Mouse (Mus musculus) midbrain, embryonic 15.5 days (tissue): ENCODE results near the gene Uqcrq. TPM values are rescaled to one million over a fixed set of nuclear protein-coding genes. Genes with fewer than 3 reads are reported as not detected.

ENCODE experiments used
- ATAC-seq: fragments of 200-750 bp; cut with Nextera tagmentation; replicated peaks from 2 replicates; pipeline ENCODE4 v1.8.0; 2017; ENCODE audit warnings: moderate TSS enrichment
- H3K27ac ChIP-seq: fragments of 300-500 bp; sonication (generic); 2 replicates; pipeline ENCODE4 v1.5.1; 2015; ENCODE audit warnings: mild to moderate bottlenecking, inconsistent platforms
- H3K27me3 ChIP-seq: fragments of 300-500 bp; sonication (generic); replicated peaks from 2 replicates; pipeline ENCODE4 v1.6.1; 2015; ENCODE audit warnings: inconsistent platforms
- H3K36me3 ChIP-seq: fragments of 300-500 bp; sonication (generic); replicated peaks from 2 replicates; pipeline ENCODE4 v1.6.1; 2015; ENCODE audit warnings: inconsistent platforms
- H3K4me1 ChIP-seq: fragments of 300-500 bp; sonication (generic); 2 replicates; pipeline ENCODE4 v1.6.1; 2015; ENCODE audit warnings: inconsistent platforms
- H3K4me2 ChIP-seq: fragments of 300-500 bp; sonication (generic); 2 replicates; pipeline ENCODE4 v1.6.1; 2015; ENCODE audit warnings: inconsistent platforms, mild to moderate bottlenecking, moderate library complexity
- H3K4me3 ChIP-seq: fragments of 300-500 bp; sonication (generic); 2 replicates; pipeline ENCODE4 v1.5.1; 2015; ENCODE audit warnings: mild to moderate bottlenecking, inconsistent platforms
- H3K9ac ChIP-seq: fragments of 300-500 bp; sonication (generic); 2 replicates; pipeline ENCODE4 v1.6.1; 2015; ENCODE audit warnings: mild to moderate bottlenecking, inconsistent platforms
- H3K9me3 ChIP-seq: fragments of 300-500 bp; sonication (generic); 2 replicates; pipeline ENCODE4 v1.6.1; 2016; ENCODE audit warnings: inconsistent platforms
- WGBS: fragments of 180-500 bp; shearing (Covaris S2); methylation state at CpG from one replicate; pipeline ENCODE4 v1.1.7; 2015; ENCODE audit warnings: mixed read lengths; 5-methylcytosine and 5-hydroxymethylcytosine counted together
- polyA plus RNA-seq: library from polyadenylated mRNA; unstranded; fragments of >200 nt; fragmentation: Nextera tagmentation; extraction: Ambion mirVana; gene quantifications from 2 replicates; pipeline ENCODE4 v1.2.1, GENCODE M21; 2015

Uqcrq gene
- polyA plus RNA-seq, 1 experiment from 2014 or later: 649 TPM

DNA sequence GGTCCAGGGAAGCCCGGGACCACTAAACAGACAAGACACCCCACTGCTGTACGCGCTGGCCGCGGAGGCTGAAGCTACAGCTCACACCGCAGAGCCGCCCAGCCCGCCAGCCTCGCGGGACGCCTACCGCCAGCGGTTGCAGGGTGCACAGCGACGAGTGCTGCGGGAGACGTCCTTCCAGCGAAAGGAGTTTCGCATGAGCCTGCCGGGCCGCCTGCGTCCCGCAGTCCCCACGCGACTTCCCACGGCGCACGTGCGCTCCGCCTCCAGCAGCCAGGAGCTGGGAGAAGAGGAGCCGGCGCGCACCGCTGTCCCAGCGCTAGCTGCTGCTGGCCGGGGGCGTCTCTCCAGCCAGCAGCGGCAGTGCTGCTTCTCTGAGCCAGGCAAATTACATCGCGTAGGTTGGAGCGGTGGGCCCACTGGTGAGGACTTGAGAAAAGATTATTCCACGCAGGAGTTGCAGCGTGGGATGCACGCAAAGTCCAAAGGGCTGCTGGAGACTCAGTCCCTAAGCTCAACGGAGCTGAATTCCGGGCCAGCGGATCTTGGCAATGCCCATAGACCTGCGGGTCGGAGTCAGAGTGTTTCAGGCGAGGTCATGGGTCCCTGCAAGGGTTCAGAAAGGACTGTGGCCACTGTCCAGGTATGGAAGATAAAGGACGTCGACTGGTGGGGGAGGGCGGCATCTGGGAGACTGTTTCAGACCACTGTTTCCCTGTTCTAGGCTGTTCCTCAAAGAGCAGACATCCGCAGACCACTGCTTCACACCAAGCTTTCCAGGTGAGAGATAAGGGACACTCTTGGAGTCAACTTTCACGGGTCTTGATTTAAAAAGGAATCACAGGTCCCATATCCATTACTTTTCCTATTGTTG lies 33.2 kb upstream of the Uqcrq start:
- Histone ChIP-seq H3K9me3 (peaks cover 3% of the 10 kb centered on the region; the same call in 1 of the 2 replicates), H3K36me3 (no peaks in the 10 kb centered on the region), H3K4me3 (peak overlapping the region; percentile 38), H3K27ac (no peak overlapping the region), H3K27me3 (peaks cover 82% of the 10 kb centered on the region), H3K4me2 (peak overlapping the region; percentile 72), H3K9ac (peak overlapping the region; percentile 16; the same call in 1 of the 2 replicates), H3K4me1 (peaks cover 19% of the 10 kb centered on the region)
- WGBS: 5% methylated on average over 55 of the region's 55 CpGs
- peak; percentile 40 for ATAC-seq

DNA sequence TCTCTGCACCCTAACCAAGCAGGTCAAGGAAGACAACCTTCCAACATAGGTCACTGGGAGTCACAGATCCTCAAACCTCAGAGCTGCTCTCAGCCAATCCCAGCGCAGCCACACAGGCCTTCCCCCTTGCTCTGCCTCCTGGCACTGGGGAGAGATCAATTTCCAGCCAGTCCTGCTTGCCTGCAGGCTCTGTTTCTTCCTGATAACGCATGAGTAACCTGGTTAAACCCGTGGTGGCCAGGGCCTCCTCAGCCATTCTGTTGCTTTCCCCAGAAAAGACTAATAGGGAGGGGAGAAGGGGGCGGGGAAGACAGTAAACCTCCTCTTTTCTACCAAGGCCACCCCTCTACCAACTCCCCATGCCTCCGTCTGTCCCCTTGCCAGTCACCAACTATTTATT lies 31.1 kb upstream of the Uqcrq start:
- H3K36me3 ChIP-seq: no peaks in the 10 kb centered on the region
- WGBS: 19% methylated on average over 5 of the region's 5 CpGs
- H3K4me3 ChIP-seq: no peak overlapping the region
- peaks cover 26% of the 10 kb centered on the region for H3K4me1 ChIP-seq
- peaks cover 84% of the 10 kb centered on the region for H3K27me3 ChIP-seq
- H3K9ac ChIP-seq: no peak overlapping the region
- no peak overlapping the region for H3K4me2 ChIP-seq
- H3K9me3 ChIP-seq: peaks cover 3% of the 10 kb centered on the region; the same call in 1 of the 2 replicates
- no peak for ATAC-seq
- H3K27ac ChIP-seq: no peak overlapping the region

DNA sequence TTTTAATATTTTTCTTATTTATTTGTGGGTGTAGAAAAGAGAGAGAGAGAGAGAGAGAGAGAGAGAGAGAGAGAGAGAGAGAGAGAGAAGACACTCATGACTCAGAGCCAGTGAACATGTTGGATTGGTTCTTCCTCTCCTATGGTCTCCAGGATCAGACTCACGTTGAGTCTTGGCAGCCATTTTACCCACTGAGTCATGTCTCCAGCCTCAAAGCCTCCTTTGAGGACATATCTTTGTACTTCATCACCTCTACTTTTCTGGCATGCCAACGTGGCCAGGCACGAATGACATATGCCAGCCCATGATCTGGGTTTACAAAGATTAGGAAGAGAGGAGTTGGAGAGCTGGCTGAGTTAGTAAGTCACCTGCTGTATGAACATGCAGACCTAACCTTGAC lies 29.6 kb upstream of the Uqcrq start:
- Histone ChIP-seq H3K4me1 (peaks cover 21% of the 10 kb centered on the region), H3K27me3 (peaks cover 85% of the 10 kb centered on the region), H3K36me3 (no peaks in the 10 kb centered on the region), H3K27ac (no peak overlapping the region), H3K4me3 (no peak overlapping the region), H3K9ac (no peak overlapping the region), H3K4me2 (no peak overlapping the region), H3K9me3 (peaks cover 3% of the 10 kb centered on the region; the same call in 1 of the 2 replicates)
- 83% methylated on average over 3 of the region's 3 CpGs for WGBS
- no peak for ATAC-seq

DNA sequence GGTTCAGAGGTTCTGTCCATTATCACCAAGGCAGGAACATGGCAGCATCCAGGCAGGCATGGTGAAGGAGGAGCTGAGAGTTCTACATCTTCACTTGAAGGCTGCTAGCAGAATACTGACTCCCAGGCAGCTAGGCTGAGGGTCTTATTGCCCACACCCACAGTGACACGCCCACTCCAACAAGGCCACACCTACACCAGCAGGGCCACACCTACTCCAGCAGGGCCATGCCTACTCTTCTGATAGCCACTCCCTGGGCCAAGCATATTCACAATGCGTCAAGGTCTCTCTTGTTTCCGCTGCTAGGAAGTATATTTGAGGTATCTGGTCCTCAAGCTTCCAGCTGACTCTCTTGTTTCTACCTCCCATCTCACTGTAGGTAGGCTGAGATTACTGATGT lies 28.4 kb upstream of the Uqcrq start:
- Histone ChIP-seq H3K4me2 (no peak overlapping the region), H3K4me3 (no peak overlapping the region), H3K36me3 (no peaks in the 10 kb centered on the region), H3K9ac (no peak overlapping the region), H3K9me3 (no peaks in the 10 kb centered on the region), H3K4me1 (peaks cover 20% of the 10 kb centered on the region), H3K27ac (no peak overlapping the region), H3K27me3 (peaks cover 76% of the 10 kb centered on the region)
- 70% methylated on average over 3 of the region's 3 CpGs for WGBS
- ATAC-seq: no peak

DNA sequence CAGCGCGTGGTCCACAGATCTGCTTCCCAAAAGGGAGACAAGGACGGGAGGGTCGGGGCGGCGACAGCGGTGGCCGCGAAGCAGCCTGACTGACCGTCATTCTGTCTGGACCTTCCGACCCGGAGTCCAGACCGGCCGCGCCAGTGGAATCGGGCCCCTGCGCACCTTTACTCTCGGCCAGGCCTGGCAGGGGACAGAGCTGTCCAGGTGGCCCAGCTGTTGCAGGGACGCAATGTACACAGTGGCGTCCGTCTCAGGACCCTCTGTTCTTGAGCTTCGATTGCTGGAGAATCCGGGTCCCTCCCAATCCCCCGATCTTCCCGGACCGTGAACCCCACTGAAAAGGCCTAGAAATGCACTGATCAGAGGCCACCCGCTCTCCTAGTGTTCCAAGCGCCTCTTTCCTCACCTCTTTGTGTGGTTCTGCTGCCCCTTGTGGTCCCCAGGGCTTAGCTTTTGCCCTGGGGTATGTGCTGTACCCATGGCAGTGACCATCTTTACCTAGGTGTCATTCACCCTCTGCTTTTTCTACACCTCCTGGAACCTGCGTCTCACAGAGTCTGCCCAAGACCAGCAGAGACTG lies 26.8 kb upstream of the Uqcrq start:
- no peak overlapping the region for H3K27ac ChIP-seq
- H3K4me3 ChIP-seq: peak overlapping the region; percentile 47
- H3K27me3 ChIP-seq: peaks cover 61% of the 10 kb centered on the region
- WGBS: 5% methylated on average over 29 of the region's 29 CpGs
- peak overlapping the region; percentile 80 for H3K4me2 ChIP-seq
- peak overlapping the region; percentile 40 for H3K9ac ChIP-seq
- no peak for ATAC-seq
- H3K4me1 ChIP-seq: peaks cover 11% of the 10 kb centered on the region
- no peaks in the 10 kb centered on the region for H3K9me3 ChIP-seq
- no peaks in the 10 kb centered on the region for H3K36me3 ChIP-seq

DNA sequence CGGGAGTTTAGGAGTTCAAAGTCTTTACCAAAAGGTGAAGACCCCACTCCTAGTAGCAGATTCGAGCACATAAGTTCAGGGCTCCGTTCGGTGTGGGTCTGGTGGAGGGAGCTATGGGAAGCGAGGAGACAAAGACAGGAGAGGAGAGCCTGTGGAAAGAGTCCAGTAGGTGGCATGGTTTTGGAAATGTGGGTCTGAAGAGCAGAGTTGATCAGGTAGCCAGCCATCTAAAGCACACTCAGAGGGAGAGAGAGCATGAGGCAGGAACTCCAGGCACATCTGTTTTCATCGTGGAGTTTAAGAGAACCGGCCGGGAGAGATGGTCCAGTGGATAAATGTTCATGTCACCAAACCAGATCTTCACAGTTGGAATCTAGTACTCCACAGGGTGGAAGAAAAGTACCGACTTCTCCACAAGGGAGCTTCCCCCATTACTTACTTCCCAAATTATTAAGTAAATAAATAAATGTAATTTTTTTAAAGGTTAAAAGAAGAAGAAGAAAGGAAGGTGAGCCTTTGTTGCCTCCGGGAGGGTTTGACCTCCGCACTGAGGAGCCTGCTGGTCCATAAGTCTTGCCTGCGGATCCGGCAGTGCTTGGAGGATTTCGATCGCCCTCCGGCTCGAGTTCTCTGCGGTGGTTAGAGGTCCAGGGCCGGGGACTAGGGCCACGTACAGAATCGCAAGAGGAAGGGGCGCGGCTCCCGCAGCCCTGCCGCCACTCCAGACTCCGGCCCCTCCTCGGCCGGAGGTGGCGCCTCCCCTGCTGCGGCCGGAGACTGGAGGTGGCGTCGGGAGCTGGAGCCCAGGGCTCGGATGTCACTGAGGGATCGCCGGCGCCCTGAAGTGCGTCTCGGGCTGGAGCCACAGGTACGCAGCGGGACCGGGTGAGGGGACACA lies 26.1 kb upstream of the Uqcrq start, which contains the start of the genes Gm10447 and Shroom1:
Gene Gm10447, minus strand, starts transcription at position 637 of the 898 bp plus-strand sequence.
Gene Shroom1, plus strand, starts transcription at position 732 of the 898 bp plus-strand sequence.
- Histone ChIP-seq H3K9ac (peak within 1 kb of the TSS; percentile 40), H3K36me3 (no peaks in the 10 kb centered on the region), H3K4me3 (peak within 1 kb of the TSS; percentile 47), H3K27me3 (peaks cover 53% of the 10 kb centered on the region), H3K27ac (no peak within 1 kb of the TSS), H3K4me2 (peak within 1 kb of the TSS; percentile 80), H3K4me1 (peaks cover 11% of the 10 kb centered on the region), H3K9me3 (no peaks in the 10 kb centered on the region)
- 4% methylated on average over 41 of the region's 42 CpGs for WGBS
- ATAC-seq: peak; percentile 66; the same call in 1 of the 2 replicates

DNA sequence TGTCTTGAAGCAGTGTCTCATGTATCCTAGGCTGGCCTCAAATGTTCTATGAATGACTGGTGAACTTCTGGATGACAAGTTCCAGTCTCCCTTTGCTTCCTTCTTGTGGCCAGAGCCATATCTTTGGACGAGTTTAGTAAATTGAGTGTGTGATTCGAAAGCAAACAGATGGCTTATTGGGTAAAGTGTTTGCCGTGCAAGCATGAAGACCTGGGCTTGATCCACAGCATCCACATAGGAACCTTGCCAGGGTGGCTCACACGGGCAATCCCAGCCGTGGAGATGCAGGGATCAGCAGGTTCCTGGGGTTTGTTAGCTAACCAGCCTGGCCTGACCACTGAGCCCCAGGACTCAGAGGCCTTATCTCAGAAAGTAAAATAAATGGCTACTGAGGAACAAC lies 22.4 kb upstream of the Uqcrq start:
- H3K4me1 ChIP-seq: peaks cover 11% of the 10 kb centered on the region
- no peak overlapping the region for H3K9ac ChIP-seq
- ATAC-seq: no peak
- peaks cover 29% of the 10 kb centered on the region for H3K27me3 ChIP-seq
- no peak overlapping the region for H3K4me3 ChIP-seq
- 82% methylated on average over 5 of the region's 5 CpGs for WGBS
- no peak overlapping the region for H3K4me2 ChIP-seq
- H3K27ac ChIP-seq: no peak overlapping the region
- no peaks in the 10 kb centered on the region for H3K36me3 ChIP-seq
- no peaks in the 10 kb centered on the region for H3K9me3 ChIP-seq

DNA sequence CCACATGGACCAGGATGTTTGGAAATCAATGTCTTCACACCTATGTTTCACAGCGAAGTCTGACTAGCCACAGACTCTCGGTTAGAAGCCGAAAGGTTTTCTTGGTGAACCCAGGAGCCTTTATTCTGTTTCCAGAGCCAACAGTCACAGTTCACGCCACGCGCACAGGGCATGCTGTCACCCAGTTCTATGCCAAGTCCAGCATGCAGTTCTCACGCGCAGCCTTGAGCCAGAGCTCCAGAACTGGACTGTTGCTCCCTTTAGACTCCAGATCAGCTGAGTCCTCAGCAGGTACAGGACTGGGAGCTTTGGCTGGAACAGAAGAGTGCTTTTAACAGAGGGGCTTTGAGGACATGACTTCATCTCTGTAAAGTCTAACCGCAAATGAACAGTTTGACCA lies 21.8 kb upstream of the Uqcrq start:
- no peak overlapping the region for H3K27ac ChIP-seq
- WGBS: 93% methylated on average over 9 of the region's 9 CpGs
- H3K9ac ChIP-seq: no peak overlapping the region
- no peaks in the 10 kb centered on the region for H3K9me3 ChIP-seq
- H3K27me3 ChIP-seq: peaks cover 22% of the 10 kb centered on the region
- H3K36me3 ChIP-seq: no peaks in the 10 kb centered on the region
- no peak overlapping the region for H3K4me3 ChIP-seq
- peaks cover 10% of the 10 kb centered on the region for H3K4me1 ChIP-seq
- no peak overlapping the region for H3K4me2 ChIP-seq
- no peak for ATAC-seq

DNA sequence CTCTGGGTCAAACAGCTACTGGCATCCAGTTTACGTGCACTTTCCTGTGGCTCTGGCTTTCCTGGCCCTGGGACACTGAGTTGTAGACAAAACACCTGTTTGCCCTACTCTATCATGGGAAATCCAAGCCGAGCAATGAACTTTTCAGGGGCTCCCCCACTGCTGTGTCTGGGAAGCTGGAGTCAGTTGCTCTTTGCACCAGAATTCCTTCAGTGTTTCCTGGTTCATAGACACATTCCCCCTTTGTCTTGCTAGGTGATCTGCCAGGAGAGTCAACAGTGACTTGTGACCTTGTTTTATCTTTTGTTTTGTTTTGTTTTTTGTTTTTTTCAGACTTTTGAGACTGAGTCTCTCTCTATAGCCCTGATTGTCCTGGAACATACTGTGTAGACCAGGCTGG lies 20.7 kb upstream of the Uqcrq start:
- Histone ChIP-seq H3K9me3 (no peaks in the 10 kb centered on the region), H3K4me3 (no peak overlapping the region), H3K36me3 (no peaks in the 10 kb centered on the region), H3K9ac (no peak overlapping the region), H3K27ac (no peak overlapping the region), H3K4me2 (no peak overlapping the region), H3K4me1 (no peaks in the 10 kb centered on the region), H3K27me3 (peaks cover 13% of the 10 kb centered on the region; the same call in 1 of the 2 replicates)
- 81% methylated on average over 2 of the region's 2 CpGs for WGBS
- ATAC-seq: no peak

DNA sequence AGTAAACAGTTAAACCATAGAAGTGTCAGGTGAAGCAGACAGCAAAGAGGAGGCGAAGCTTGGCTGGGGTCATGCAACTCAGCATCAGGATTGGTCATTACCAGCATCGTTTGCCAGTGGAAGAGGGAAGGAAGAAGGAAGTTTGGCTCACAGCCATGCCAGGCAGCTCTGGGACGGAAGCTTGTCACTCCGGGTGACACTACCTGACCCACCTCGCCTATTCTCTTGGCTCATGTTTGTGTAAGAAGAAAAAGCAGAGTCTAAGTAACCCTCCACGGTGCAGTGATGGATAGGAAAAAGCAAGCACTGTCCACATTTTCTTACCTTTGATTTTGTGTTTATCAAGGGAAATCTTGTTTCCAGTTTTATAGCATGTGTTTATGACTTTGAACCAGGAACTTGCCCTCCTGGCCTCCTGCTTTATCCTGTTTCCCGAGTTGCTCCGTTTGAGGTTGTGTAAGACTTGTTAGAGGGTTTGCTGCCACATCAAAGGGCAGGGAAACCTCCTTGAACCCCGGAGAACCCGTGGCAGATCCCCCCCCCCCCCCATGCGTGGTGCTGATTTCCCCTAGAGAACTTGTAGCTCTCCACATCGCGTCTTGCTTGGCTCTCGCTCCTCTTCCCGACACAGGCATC lies 19.6 kb upstream of the Uqcrq start:
- Histone ChIP-seq H3K9me3 (no peaks in the 10 kb centered on the region), H3K27ac (no peak overlapping the region), H3K9ac (no peak overlapping the region), H3K4me2 (no peak overlapping the region), H3K27me3 (0 out of 2 replicates have a peak, but pooled peaks cover 3% of the 10 kb centered on the region), H3K4me1 (no peaks in the 10 kb centered on the region), H3K36me3 (no peaks in the 10 kb centered on the region), H3K4me3 (no peak overlapping the region)
- ATAC-seq: no peak
- 70% methylated on average over 15 of the region's 15 CpGs for WGBS

DNA sequence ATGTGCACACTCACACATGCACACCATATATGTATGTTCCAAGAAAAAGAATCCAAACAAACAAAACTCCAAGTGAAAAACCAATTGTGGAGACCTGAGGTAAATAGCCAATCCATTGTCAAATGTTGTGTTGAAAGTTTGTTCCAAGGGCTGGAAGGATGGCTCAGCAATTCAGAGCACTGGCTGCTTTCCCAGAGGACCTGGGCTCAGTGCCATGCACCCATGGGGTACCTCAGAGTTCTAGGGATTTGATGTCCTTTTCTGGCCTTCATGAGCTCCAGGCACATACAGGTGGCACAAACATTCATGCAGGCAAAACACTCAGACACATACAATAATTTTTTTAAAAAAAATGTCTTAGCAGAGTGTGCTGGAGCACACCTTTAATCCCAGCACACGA lies 17.9 kb upstream of the Uqcrq start:
- no peaks in the 10 kb centered on the region for H3K4me1 ChIP-seq
- no peak overlapping the region for H3K27ac ChIP-seq
- H3K4me2 ChIP-seq: no peak overlapping the region
- ATAC-seq: no peak
- no peaks in the 10 kb centered on the region for H3K27me3 ChIP-seq
- H3K36me3 ChIP-seq: no peaks in the 10 kb centered on the region
- H3K9ac ChIP-seq: no peak overlapping the region
- 86% methylated on average over 1 of the region's 1 CpGs for WGBS
- no peak overlapping the region for H3K4me3 ChIP-seq
- no peaks in the 10 kb centered on the region for H3K9me3 ChIP-seq
